Mouse (Mus musculus) erythroblast, embryonic 14.5 days (primary cell): ENCODE data around the gene Gpr12.

Experiments
- GATA1 ChIP-seq: IDR thresholded peaks from 2 replicates; pipeline ENCODE4 v1.6.1; 2012; ENCODE audit warnings: low read length, inconsistent platforms, mixed read lengths
- TAL1 ChIP-seq: IDR thresholded peaks from 3 replicates; pipeline ENCODE4 v1.6.1; 2012; ENCODE audit warnings: low read length, inconsistent platforms, mixed read lengths

DNA sequence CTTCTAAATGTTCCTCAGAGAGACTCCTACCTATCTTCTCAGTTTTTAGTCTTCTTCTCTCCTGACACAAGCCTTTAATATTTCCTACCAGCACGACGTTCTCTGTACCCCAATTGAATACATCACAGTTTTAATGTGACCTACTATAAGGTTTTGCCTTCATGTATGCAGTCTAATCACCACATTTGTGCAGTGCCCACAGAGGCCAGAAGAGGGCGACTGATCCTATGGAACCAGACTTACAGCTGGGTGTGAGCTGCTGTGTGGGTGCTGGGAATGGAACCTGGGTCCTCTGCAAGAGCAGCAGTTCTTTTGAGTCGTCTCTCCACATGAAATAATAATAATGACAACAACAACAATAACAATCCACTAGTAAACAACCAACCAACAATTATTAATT lies 18.0 kb downstream of the Gpr12 start:
- TF ChIP-seq GATA1 = no peak
- no peak for TF ChIP-seq TAL1
